Mouse (Mus musculus): Measurements from ENCODE around the gene Ctnnd2. TPM values are rescaled to one million over a fixed set of nuclear protein-coding genes. Genes with fewer than 3 reads are reported as not detected.

The Ctnnd2 gene
- polyA plus RNA-seq, 1 experiment from 2014 or later = 61.2 TPM

GRCm38 (mm10) chr15:30550956-30551355 lies 378.6 kb downstream of the Ctnnd2 start:
- Histone ChIP-seq H3K36me3 (ENCODE audit: control insufficient read depth, insufficient read depth, low read length) (no peaks in the 10 kb centered on the region), H3K9ac (replicated peaks; ENCODE audit: low read length) (no peak overlapping the region), H3K9me3 (ENCODE audit: control insufficient read depth, low read length) (no peaks in the 10 kb centered on the region), H3K4me2 (ENCODE audit: low read length) (no peak overlapping the region), H3K4me1 (ENCODE audit: control insufficient read depth, insufficient read depth, low read length) (no peaks in the 10 kb centered on the region), H3K27me3 (ENCODE audit: control insufficient read depth, insufficient read depth, low read length) (no peaks in the 10 kb centered on the region), H3K4me3 (replicated peaks; ENCODE audit: low read depth, low read length) (no peak overlapping the region), H3K27ac (replicated peaks; ENCODE audit: low read depth, low read length) (no peak overlapping the region)
- no peak for ATAC-seq (ENCODE audit: low FRiP score, low TSS enrichment)
- WGBS = 92% methylated on average over 12 of the region's 12 CpGs
- no peak for DNase-seq

GRCm38 (mm10) chr15:30553910-30554406 lies 381.6 kb downstream of the Ctnnd2 start:
- H3K4me1 ChIP-seq (ENCODE audit: control insufficient read depth, insufficient read depth, low read length) = no peaks in the 10 kb centered on the region
- no peak for DNase-seq
- WGBS = 90% methylated on average over 2 of the region's 2 CpGs
- H3K9ac ChIP-seq (replicated peaks; ENCODE audit: low read length) = no peak overlapping the region
- no peaks in the 10 kb centered on the region for H3K36me3 ChIP-seq (ENCODE audit: control insufficient read depth, insufficient read depth, low read length)
- no peak overlapping the region for H3K4me2 ChIP-seq (ENCODE audit: low read length)
- no peaks in the 10 kb centered on the region for H3K9me3 ChIP-seq (ENCODE audit: control insufficient read depth, low read length)
- ATAC-seq (ENCODE audit: low FRiP score, low TSS enrichment) = no peak
- no peaks in the 10 kb centered on the region for H3K27me3 ChIP-seq (ENCODE audit: control insufficient read depth, insufficient read depth, low read length)
- no peak overlapping the region for H3K27ac ChIP-seq (replicated peaks; ENCODE audit: low read depth, low read length)
- no peak overlapping the region for H3K4me3 ChIP-seq (replicated peaks; ENCODE audit: low read depth, low read length)

GRCm38 (mm10) chr15:30555787-30556186 lies 383.4 kb downstream of the Ctnnd2 start:
- no peak overlapping the region for H3K27ac ChIP-seq (replicated peaks; ENCODE audit: low read depth, low read length)
- H3K36me3 ChIP-seq (ENCODE audit: control insufficient read depth, insufficient read depth, low read length) = no peaks in the 10 kb centered on the region
- WGBS = 99% methylated on average over 2 of the region's 2 CpGs
- no peaks in the 10 kb centered on the region for H3K27me3 ChIP-seq (ENCODE audit: control insufficient read depth, insufficient read depth, low read length)
- H3K4me3 ChIP-seq (replicated peaks; ENCODE audit: low read depth, low read length) = no peak overlapping the region
- no peaks in the 10 kb centered on the region for H3K9me3 ChIP-seq (ENCODE audit: control insufficient read depth, low read length)
- no peak overlapping the region for H3K9ac ChIP-seq (replicated peaks; ENCODE audit: low read length)
- no peaks in the 10 kb centered on the region for H3K4me1 ChIP-seq (ENCODE audit: control insufficient read depth, insufficient read depth, low read length)
- no peak for ATAC-seq (ENCODE audit: low FRiP score, low TSS enrichment)
- no peak for DNase-seq
- H3K4me2 ChIP-seq (ENCODE audit: low read length) = no peak overlapping the region

- Histone ChIP-seq H3K9ac (replicated peaks; ENCODE audit: low read length) (no peak overlapping the region), H3K4me2 (ENCODE audit: low read length) (no peak overlapping the region), H3K27me3 (ENCODE audit: control insufficient read depth, insufficient read depth, low read length) (no peaks in the 10 kb centered on the region), H3K36me3 (ENCODE audit: control insufficient read depth, insufficient read depth, low read length) (no peaks in the 10 kb centered on the region), H3K27ac (replicated peaks; ENCODE audit: low read depth, low read length) (no peak overlapping the region), H3K4me1 (ENCODE audit: control insufficient read depth, insufficient read depth, low read length) (no peaks in the 10 kb centered on the region), H3K4me3 (replicated peaks; ENCODE audit: low read depth, low read length) (no peak overlapping the region), H3K9me3 (ENCODE audit: control insufficient read depth, low read length) (no peaks in the 10 kb centered on the region)
- ATAC-seq (ENCODE audit: low FRiP score, low TSS enrichment) (no peak), DNase-seq (no peak)
- WGBS = 84% methylated on average over 5 of the region's 5 CpGs
These were observed 390.0 kb downstream of the Ctnnd2 start for GRCm38 (mm10) chr15:30562375-30562774.

GRCm38 (mm10) chr15:30564594-30564993 lies 392.2 kb downstream of the Ctnnd2 start:
- Histone ChIP-seq H3K36me3 (ENCODE audit: control insufficient read depth, insufficient read depth, low read length) (no peaks in the 10 kb centered on the region), H3K9ac (replicated peaks; ENCODE audit: low read length) (no peak overlapping the region), H3K27ac (replicated peaks; ENCODE audit: low read depth, low read length) (no peak overlapping the region), H3K9me3 (ENCODE audit: control insufficient read depth, low read length) (no peaks in the 10 kb centered on the region), H3K27me3 (ENCODE audit: control insufficient read depth, insufficient read depth, low read length) (no peaks in the 10 kb centered on the region), H3K4me2 (ENCODE audit: low read length) (no peak overlapping the region), H3K4me3 (replicated peaks; ENCODE audit: low read depth, low read length) (no peak overlapping the region), H3K4me1 (ENCODE audit: control insufficient read depth, insufficient read depth, low read length) (no peaks in the 10 kb centered on the region)
- ATAC-seq (ENCODE audit: low FRiP score, low TSS enrichment) (no peak), DNase-seq (no peak)
- WGBS = 91% methylated on average over 2 of the region's 2 CpGs

- Histone ChIP-seq H3K27me3 (ENCODE audit: control insufficient read depth, insufficient read depth, low read length) (no peaks in the 10 kb centered on the region), H3K4me3 (replicated peaks; ENCODE audit: low read depth, low read length) (no peak overlapping the region), H3K36me3 (ENCODE audit: control insufficient read depth, insufficient read depth, low read length) (no peaks in the 10 kb centered on the region), H3K4me2 (ENCODE audit: low read length) (no peak overlapping the region), H3K9ac (replicated peaks; ENCODE audit: low read length) (no peak overlapping the region), H3K9me3 (ENCODE audit: control insufficient read depth, low read length) (no peaks in the 10 kb centered on the region), H3K27ac (replicated peaks; ENCODE audit: low read depth, low read length) (no peak overlapping the region), H3K4me1 (ENCODE audit: control insufficient read depth, insufficient read depth, low read length) (no peaks in the 10 kb centered on the region)
- no peak for ATAC-seq (ENCODE audit: low FRiP score, low TSS enrichment)
- 79% methylated on average over 8 of the region's 8 CpGs for WGBS
- no peak for DNase-seq
These were observed 397.9 kb downstream of the Ctnnd2 start for GRCm38 (mm10) chr15:30570254-30570800.

GRCm38 (mm10) chr15:30587446-30587845 lies 415.1 kb downstream of the Ctnnd2 start:
- WGBS = 82% methylated on average over 5 of the region's 5 CpGs
- H3K27ac ChIP-seq (replicated peaks; ENCODE audit: low read depth, low read length) = no peak overlapping the region
- H3K4me3 ChIP-seq (replicated peaks; ENCODE audit: low read depth, low read length) = no peak overlapping the region
- H3K4me2 ChIP-seq (ENCODE audit: low read length) = no peak overlapping the region
- no peaks in the 10 kb centered on the region for H3K4me1 ChIP-seq (ENCODE audit: control insufficient read depth, insufficient read depth, low read length)
- DNase-seq (no peak), ATAC-seq (ENCODE audit: low FRiP score, low TSS enrichment) (no peak)
- no peak overlapping the region for H3K9ac ChIP-seq (replicated peaks; ENCODE audit: low read length)
- H3K9me3 ChIP-seq (ENCODE audit: control insufficient read depth, low read length) = no peaks in the 10 kb centered on the region
- no peaks in the 10 kb centered on the region for H3K27me3 ChIP-seq (ENCODE audit: control insufficient read depth, insufficient read depth, low read length)
- H3K36me3 ChIP-seq (ENCODE audit: control insufficient read depth, insufficient read depth, low read length) = no peaks in the 10 kb centered on the region

GRCm38 (mm10) chr15:30590865-30591264 lies 418.5 kb downstream of the Ctnnd2 start:
- Histone ChIP-seq H3K36me3 (ENCODE audit: control insufficient read depth, insufficient read depth, low read length) (0 out of 2 replicates have a peak, but pooled peaks cover 3% of the 10 kb centered on the region), H3K9me3 (ENCODE audit: control insufficient read depth, low read length) (no peaks in the 10 kb centered on the region), H3K4me3 (replicated peaks; ENCODE audit: low read depth, low read length) (no peak overlapping the region), H3K9ac (replicated peaks; ENCODE audit: low read length) (no peak overlapping the region), H3K4me2 (ENCODE audit: low read length) (no peak overlapping the region), H3K4me1 (ENCODE audit: control insufficient read depth, insufficient read depth, low read length) (no peaks in the 10 kb centered on the region), H3K27me3 (ENCODE audit: control insufficient read depth, insufficient read depth, low read length) (no peaks in the 10 kb centered on the region), H3K27ac (replicated peaks; ENCODE audit: low read depth, low read length) (no peak overlapping the region)
- DNase-seq (no peak), ATAC-seq (ENCODE audit: low FRiP score, low TSS enrichment) (no peak)
- 92% methylated on average over 6 of the region's 6 CpGs for WGBS

GRCm38 (mm10) chr15:30595507-30595906 lies 423.1 kb downstream of the Ctnnd2 start:
- no peaks in the 10 kb centered on the region for H3K4me1 ChIP-seq (ENCODE audit: control insufficient read depth, insufficient read depth, low read length)
- H3K9ac ChIP-seq (replicated peaks; ENCODE audit: low read length) = no peak overlapping the region
- H3K36me3 ChIP-seq (ENCODE audit: control insufficient read depth, insufficient read depth, low read length) = 0 out of 2 replicates have a peak, but pooled peaks cover 3% of the 10 kb centered on the region
- no peaks in the 10 kb centered on the region for H3K27me3 ChIP-seq (ENCODE audit: control insufficient read depth, insufficient read depth, low read length)
- DNase-seq (no peak), ATAC-seq (ENCODE audit: low FRiP score, low TSS enrichment) (no peak)
- H3K4me2 ChIP-seq (ENCODE audit: low read length) = no peak overlapping the region
- no peaks in the 10 kb centered on the region for H3K9me3 ChIP-seq (ENCODE audit: control insufficient read depth, low read length)
- H3K4me3 ChIP-seq (replicated peaks; ENCODE audit: low read depth, low read length) = no peak overlapping the region
- WGBS = 32% methylated on average over 1 of the region's 1 CpGs
- H3K27ac ChIP-seq (replicated peaks; ENCODE audit: low read depth, low read length) = no peak overlapping the region
